ENCODE assay signal across 8 mouse cellular contexts in the genomic region with DNA sequence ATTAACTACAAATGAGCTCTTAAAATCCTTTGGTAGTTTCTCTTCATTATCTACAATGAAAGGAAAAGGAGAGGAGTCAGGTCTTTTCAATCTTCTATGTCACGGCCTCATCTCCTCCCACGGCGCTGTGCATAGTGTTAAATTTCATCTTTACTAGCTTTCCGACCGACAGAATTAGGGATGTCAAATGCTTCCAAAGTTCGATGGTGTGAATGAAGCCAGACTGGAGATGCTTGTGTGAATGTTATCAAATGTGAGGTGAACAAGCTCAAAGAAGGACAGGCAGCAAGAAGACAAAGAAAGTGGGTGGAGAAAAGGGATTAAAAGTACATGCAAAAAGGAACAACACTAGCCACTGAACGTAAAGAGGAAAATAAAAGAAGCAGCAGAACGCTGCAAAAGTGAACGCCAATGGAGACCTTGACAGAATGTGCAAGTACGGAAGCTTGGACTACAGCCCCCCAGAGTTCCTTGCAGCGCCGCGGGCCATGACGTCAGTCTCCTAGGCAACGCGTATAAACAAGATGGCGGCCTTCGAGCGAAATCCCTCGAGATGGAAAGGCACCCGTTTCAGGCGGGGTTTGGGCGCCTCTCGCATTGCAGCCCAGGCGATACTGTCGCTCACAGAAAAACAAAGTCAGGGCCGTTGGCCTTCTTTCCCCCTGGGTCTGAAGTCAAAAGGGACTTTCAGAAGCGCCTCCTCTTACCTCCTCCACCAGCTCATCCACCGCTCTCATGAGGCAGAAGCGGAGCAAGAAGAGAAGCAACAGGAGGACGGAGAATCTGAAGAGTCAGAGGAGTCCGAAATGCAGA. TPM values are rescaled to one million over a fixed set of nuclear protein-coding genes. Genes with fewer than 3 reads are reported as not detected.
DNase-seq lines count a peak whose midpoint lies in the region; ATAC-seq and TF ChIP-seq lines count a peak whose summit lies in the region.

A gene (plus strand): TSS at position 516 of the 813 bp plus-strand sequence.

- peaks cover 7% of the 10 kb centered on the region; the same call in 1 of the 2 replicates for H3K27me3 ChIP-seq in G1E (ENCODE audit: insufficient read depth, low read length)
- H3K27me3 ChIP-seq in hindbrain, embryonic 10.5 days (ENCODE audit: insufficient read depth, poor library complexity, severe bottlenecking), result 0 out of 2 replicates have a peak, but pooled peaks cover 4% of the 10 kb centered on the region
- no peaks in the 10 kb centered on the region for H3K27me3 ChIP-seq in lung, postnatal 0 days (replicated peaks; ENCODE audit: insufficient read depth, low read length)

- WGBS in hindbrain, embryonic 10.5 days, result 5% methylated on average over 32 of the region's 32 CpGs
- 4% methylated on average over 32 of the region's 32 CpGs for WGBS in lung, postnatal 0 days

- TF ChIP-seq EP300 in lung, postnatal 0 days (IDR thresholded peaks at IDR 0.05), result no peak

- TF ChIP-seq CTCF in G1E (IDR thresholded peaks at IDR 0.05; ENCODE audit: low read depth, low read length), result no peak
- no peak for TF ChIP-seq CTCF in lung, postnatal 0 days (IDR thresholded peaks at IDR 0.05)

- ATAC-seq in G1E (ENCODE audit: extremely low read depth, insufficient number of reproducible peaks, low FRiP score, poor library complexity, severe bottlenecking), result peak; percentile 94
- peak; percentile 98 for ATAC-seq in lung, postnatal 0 days

- peak within 1 kb of the TSS; percentile 72 for H3K4me3 ChIP-seq in G1E (ENCODE audit: low read depth, low read length)
- H3K4me3 ChIP-seq in hindbrain, embryonic 10.5 days, result peak within 1 kb of the TSS; percentile 67
- H3K4me3 ChIP-seq in lung, postnatal 0 days (ENCODE audit: low read depth, low read length), result peak within 1 kb of the TSS; percentile 45

- no peaks in the 10 kb centered on the region for H3K9me3 ChIP-seq in G1E (replicated peaks)
- H3K9me3 ChIP-seq in hindbrain, embryonic 10.5 days, result no peaks in the 10 kb centered on the region
- no peaks in the 10 kb centered on the region for H3K9me3 ChIP-seq in lung, postnatal 0 days (ENCODE audit: low read length)

- peak within 1 kb of the TSS; percentile 81 for H3K27ac ChIP-seq in hindbrain, embryonic 10.5 days
- H3K27ac ChIP-seq in lung, postnatal 0 days (ENCODE audit: low read length), result no peak within 1 kb of the TSS

- H3K4me2 ChIP-seq in lung, postnatal 0 days (replicated peaks; ENCODE audit: low read depth, low read length), result peak within 1 kb of the TSS; percentile 67

- no peaks in the 10 kb centered on the region for H3K36me3 ChIP-seq in G1E (replicated peaks)
- H3K36me3 ChIP-seq in hindbrain, embryonic 10.5 days, result no peaks in the 10 kb centered on the region
- H3K36me3 ChIP-seq in lung, postnatal 0 days (ENCODE audit: insufficient read depth, low read length), result no peaks in the 10 kb centered on the region

- H3K4me1 ChIP-seq in G1E (ENCODE audit: insufficient read depth, low read depth, low read length), result peaks cover 25% of the 10 kb centered on the region
- peaks cover 14% of the 10 kb centered on the region for H3K4me1 ChIP-seq in hindbrain, embryonic 10.5 days (replicated peaks)
- H3K4me1 ChIP-seq in lung, postnatal 0 days (ENCODE audit: insufficient read depth, low read depth, low read length), result peaks cover 3% of the 10 kb centered on the region; the same call in 1 of the 2 replicates

- peak; percentile 89 for DNase-seq in G1E (ENCODE audit: low spot score)
- DNase-seq in cerebellum, adult 11-12 months, result peak; percentile 80
- peak; percentile 90 for DNase-seq in forelimb bud, embryonic 11.5 days (ENCODE audit: low read depth, low spot score)
- DNase-seq in hindbrain, embryonic 10.5 days (ENCODE audit: low spot score), result peak; percentile 89
- DNase-seq in layer of hippocampus, adult 9-11 months, result peak; percentile 92
- peak; percentile 92 for DNase-seq in lung, postnatal 0 days (ENCODE audit: low spot score)
- peak; percentile 65 for DNase-seq in ovary, postnatal 14 days (ENCODE audit: low spot score)
- DNase-seq in thymus, postnatal 14 days, result peak; percentile 92

- peak within 1 kb of the TSS; percentile 26 for H3K9ac ChIP-seq in lung, postnatal 0 days (replicated peaks; ENCODE audit: low read depth)

RNA-seq across cellular contexts. Expression of the gene that starts here (rescaled TPM):
- total RNA-seq in G1E (2014; fragmentation: Nextera tagmentation), result 0.92 and 1.9 TPM in 2 replicates
- total RNA-seq in G1E (2017), result 0.29 and 1.1 TPM in 2 replicates
- 0.09 and 0.10 TPM in 2 replicates for polyA plus RNA-seq in G1E (2012)
- 1.0 and 1.5 TPM in 2 replicates for polyA plus RNA-seq in hindbrain, embryonic 10.5 days (2016; fragmentation: Nextera tagmentation; extraction: Ambion mirVana)
- polyA plus RNA-seq in lung, postnatal 0 days (2015; fragmentation: Nextera tagmentation; extraction: Ambion mirVana), result 3.1 and 3.6 TPM in 2 replicates
